Mouse (Mus musculus) lung, embryonic 14.5 days (tissue): ENCODE measurements around the gene Frmd4a. TPM values are rescaled to one million over a fixed set of nuclear protein-coding genes. Genes with fewer than 3 reads are reported as not detected.

Source experiments
- ATAC-seq: fragments of 200-750 bp; cut with Nextera tagmentation; 2 replicates; pipeline ENCODE4 v1.8.0; 2017; ENCODE audit warnings: mild to moderate bottlenecking, moderate TSS enrichment, moderate library complexity; ENCODE audit not compliant: insufficient read depth
- DNase-seq: peaks from one replicate; pipeline ENCODE4 v3.0.0-alpha.2; 2015
- H3K27ac ChIP-seq: fragments of 300-500 bp; sonication (generic); 2 replicates; pipeline ENCODE4 v1.5.1; 2014; ENCODE audit warnings: low read depth, mild to moderate bottlenecking, moderate library complexity
- H3K27me3 ChIP-seq: fragments of 300-500 bp; sonication (generic); 2 replicates; pipeline ENCODE4 v1.6.1; 2014; ENCODE audit warnings: low read length, control low read depth; ENCODE audit not compliant: insufficient read depth
- H3K36me3 ChIP-seq: fragments of 300-500 bp; sonication (generic); 2 replicates; pipeline ENCODE4 v1.6.1; 2014; ENCODE audit warnings: control low read depth; ENCODE audit not compliant: insufficient read depth
- H3K4me1 ChIP-seq: fragments of 300-500 bp; sonication (generic); 2 replicates; pipeline ENCODE4 v1.6.1; 2014; ENCODE audit warnings: antibody characterized with exemption, control low read depth; ENCODE audit not compliant: insufficient read depth
- H3K4me2 ChIP-seq: fragments of 300-500 bp; sonication (generic); 2 replicates; pipeline ENCODE4 v1.6.1; 2014; ENCODE audit warnings: mild to moderate bottlenecking
- H3K4me3 ChIP-seq: fragments of 300-500 bp; sonication (generic); 2 replicates; pipeline ENCODE4 v1.5.1; 2014; ENCODE audit warnings: low read depth, low read length
- H3K9ac ChIP-seq: fragments of 300-500 bp; sonication (generic); 2 replicates; pipeline ENCODE4 v1.6.1; 2014
- H3K9me3 ChIP-seq: fragments of 300-500 bp; sonication (generic); 2 replicates; pipeline ENCODE4 v1.6.1; 2016; ENCODE audit warnings: low read depth, low read length, control low read depth
- CTCF ChIP-seq: IDR thresholded peaks from 2 replicates; pipeline ENCODE4 v1.5.1; 2016; ENCODE audit warnings: antibody characterized with exemption, low read depth
- WGBS: fragments of 180-500 bp; shearing (Covaris S2); extraction: QIAGEN DNeasy Blood & Tissue Kit; methylation state at CpG from one replicate; pipeline ENCODE4 v1.1.7; 2014; 5-methylcytosine and 5-hydroxymethylcytosine counted together
- polyA plus RNA-seq: library from polyadenylated mRNA; unstranded; fragments of >200 nt; fragmentation: Nextera tagmentation; extraction: Ambion mirVana; gene quantifications from 2 replicates; pipeline ENCODE4 v1.2.1, GENCODE M21; 2014

The Frmd4a gene
- polyA plus RNA-seq, 1 experiment from 2014 or later, result 37.1 TPM

DNA sequence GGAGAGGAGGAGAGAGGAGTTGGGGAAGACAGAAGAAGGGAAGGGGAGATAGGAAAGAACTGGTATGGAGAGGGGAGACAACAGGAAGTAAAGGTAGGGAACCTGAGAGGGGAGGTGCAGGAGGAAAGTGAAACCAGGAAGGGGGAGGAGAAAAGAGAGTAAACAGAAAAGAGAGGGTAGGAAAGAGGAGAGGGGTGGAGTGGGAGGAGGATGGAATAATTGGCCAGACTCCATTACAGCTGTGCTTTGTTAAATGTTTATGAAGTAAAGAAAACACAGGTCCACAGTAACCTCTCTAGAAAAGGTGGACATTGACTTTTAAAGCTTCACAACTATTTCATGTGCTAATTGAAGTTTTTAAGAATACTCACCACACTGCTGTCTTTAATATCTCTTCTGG is 139.0 kb downstream of the Frmd4a start:
- no peak for TF ChIP-seq CTCF
- no peaks in the 10 kb centered on the region for H3K36me3 ChIP-seq
- no peak overlapping the region for H3K27ac ChIP-seq
- no peak overlapping the region for H3K4me2 ChIP-seq
- H3K9me3 ChIP-seq, result no peaks in the 10 kb centered on the region
- H3K27me3 ChIP-seq, result no peaks in the 10 kb centered on the region
- DNase-seq (peak; percentile 16), ATAC-seq (no peak)
- H3K9ac ChIP-seq, result no peak overlapping the region
- H3K4me3 ChIP-seq, result no peak overlapping the region
- no peaks in the 10 kb centered on the region for H3K4me1 ChIP-seq

DNA sequence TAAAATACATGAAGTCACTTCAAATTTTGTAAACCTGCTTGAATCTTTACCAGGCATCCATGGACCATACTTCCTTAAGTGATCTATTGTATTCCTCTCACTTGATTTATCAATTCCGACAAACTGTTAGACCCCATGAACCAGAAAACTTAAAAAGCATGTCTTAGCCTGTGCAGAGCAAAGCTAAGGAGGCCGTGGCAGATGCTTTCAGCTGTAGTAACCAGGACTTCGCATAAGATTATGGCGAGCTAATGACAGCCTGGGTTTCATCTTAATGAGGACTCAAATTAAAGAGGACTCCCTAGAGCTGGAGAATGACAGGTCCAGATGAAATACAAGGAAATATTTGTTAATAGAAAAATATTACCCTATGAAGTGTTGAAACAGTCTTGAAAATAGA is 139.9 kb downstream of the Frmd4a start:
- no peak for DNase-seq
- Histone ChIP-seq H3K36me3 (no peaks in the 10 kb centered on the region), H3K9ac (no peak overlapping the region), H3K4me1 (no peaks in the 10 kb centered on the region), H3K4me2 (no peak overlapping the region), H3K4me3 (no peak overlapping the region), H3K9me3 (no peaks in the 10 kb centered on the region), H3K27me3 (no peaks in the 10 kb centered on the region), H3K27ac (no peak overlapping the region)
- no peak for TF ChIP-seq CTCF
- ATAC-seq, result no peak
- WGBS, result 78% methylated on average over 4 of the region's 4 CpGs

DNA sequence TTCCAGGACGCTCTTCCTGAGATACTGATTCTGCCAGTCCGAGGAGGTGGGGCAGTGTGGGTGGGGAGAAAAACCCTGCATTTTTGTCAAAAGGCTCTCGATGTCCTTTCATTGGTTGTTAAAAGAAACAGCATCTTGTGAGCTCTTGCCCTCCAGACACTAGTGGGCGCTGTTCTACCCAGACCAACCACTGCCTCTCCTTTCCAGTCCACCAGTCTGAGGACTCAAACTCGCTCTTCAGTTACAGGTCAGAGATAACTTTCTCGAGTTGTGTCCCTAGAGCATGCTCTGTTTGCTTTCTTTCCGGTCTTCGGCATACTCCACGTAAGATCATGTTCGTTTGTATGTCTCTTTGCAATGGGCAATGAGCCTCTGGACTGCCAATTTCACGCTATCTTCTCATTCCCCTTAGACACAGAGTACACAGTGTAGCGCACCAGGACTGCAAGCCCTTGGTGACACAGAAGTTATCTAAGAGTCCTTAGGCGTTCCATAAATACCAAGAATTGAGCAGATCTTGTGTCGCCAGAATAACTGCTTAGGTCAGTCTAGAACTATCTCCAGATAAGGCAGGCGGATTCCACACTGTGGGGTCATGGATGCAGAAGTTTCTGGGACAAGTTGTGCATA is 142.2 kb downstream of the Frmd4a start:
- Histone ChIP-seq H3K4me3 (no peak overlapping the region), H3K27me3 (no peaks in the 10 kb centered on the region), H3K4me1 (no peaks in the 10 kb centered on the region), H3K9me3 (no peaks in the 10 kb centered on the region), H3K36me3 (no peaks in the 10 kb centered on the region), H3K9ac (no peak overlapping the region), H3K4me2 (no peak overlapping the region), H3K27ac (no peak overlapping the region)
- DNase-seq (peak; percentile 15), ATAC-seq (no peak)
- peak; percentile 50 for TF ChIP-seq CTCF
- 68% methylated on average over 15 of the region's 15 CpGs for WGBS

DNA sequence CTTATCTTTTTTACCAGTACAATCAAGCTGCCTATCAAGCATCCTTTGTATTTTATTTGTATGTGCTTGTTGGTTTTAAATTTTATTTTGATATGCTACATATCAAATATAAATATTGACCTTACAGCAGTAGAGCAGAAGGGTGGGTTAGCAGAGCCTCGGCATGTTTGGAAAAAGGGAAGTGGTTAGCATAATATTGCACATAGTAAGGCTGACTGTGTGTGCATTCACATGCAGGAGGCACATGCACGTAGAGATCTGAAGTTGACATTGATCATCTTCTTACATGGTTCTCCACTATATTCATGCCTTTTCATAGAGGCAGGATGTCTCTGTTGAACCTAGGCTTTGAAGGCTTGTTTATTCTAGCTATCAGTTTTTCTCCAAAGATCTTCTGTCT is 148.7 kb downstream of the Frmd4a start:
- no peak for ATAC-seq
- WGBS, result 71% methylated on average over 2 of the region's 2 CpGs

DNA sequence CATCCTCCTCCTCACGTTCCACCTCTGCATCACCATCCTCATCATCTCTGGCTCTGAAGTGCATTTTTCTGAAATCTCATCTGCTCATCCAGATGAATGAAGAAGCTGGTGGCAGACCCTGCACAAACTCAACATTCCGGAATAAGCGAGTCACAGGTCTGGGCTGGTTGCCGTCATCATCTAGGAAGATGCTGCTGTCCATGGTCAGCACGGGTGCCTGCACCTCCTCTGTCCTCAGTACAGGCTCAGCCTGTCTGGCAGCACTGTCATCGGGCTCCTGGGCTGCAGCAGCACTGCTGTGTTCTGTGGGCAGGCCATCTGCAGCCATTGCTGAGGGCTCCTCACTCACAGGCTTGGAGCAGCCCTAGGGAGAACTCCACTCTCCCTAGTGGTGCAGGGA is 149.6 kb downstream of the Frmd4a start:
- Histone ChIP-seq H3K4me1 (no peaks in the 10 kb centered on the region), H3K36me3 (no peaks in the 10 kb centered on the region), H3K27me3 (no peaks in the 10 kb centered on the region), H3K4me3 (no peak overlapping the region), H3K4me2 (no peak overlapping the region), H3K9me3 (no peaks in the 10 kb centered on the region), H3K9ac (no peak overlapping the region), H3K27ac (no peak overlapping the region)
- DNase-seq (no peak), ATAC-seq (no peak)
- no peak for TF ChIP-seq CTCF
- WGBS, result 80% methylated on average over 6 of the region's 6 CpGs

More for the DNA sequence above, 148.7 kb downstream of the Frmd4a start:
- Histone ChIP-seq H3K9me3 (no peaks in the 10 kb centered on the region), H3K4me1 (no peaks in the 10 kb centered on the region), H3K27ac (no peak overlapping the region), H3K36me3 (no peaks in the 10 kb centered on the region), H3K4me2 (no peak overlapping the region), H3K4me3 (no peak overlapping the region), H3K9ac (no peak overlapping the region), H3K27me3 (no peaks in the 10 kb centered on the region)
- TF ChIP-seq CTCF, result no peak
- no peak for DNase-seq

DNA sequence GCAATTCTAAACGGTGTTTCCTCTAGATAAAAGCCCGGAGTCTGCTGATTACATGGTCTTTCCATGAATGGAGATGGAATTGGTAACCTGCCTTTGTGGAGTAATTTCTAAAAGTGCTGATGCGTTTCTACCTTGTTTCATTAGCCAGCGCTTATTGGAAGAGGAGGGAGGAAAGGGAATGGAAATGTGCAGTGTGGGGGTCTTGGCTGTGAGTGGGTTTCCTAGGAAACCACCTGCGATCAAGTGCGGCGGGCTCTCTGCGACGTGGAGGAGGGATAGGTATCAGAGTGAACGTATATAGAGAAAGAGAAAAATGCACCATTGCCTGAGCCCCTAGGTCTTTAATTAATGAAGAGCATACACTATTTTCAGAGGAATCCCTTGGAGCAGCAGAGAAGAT is 152.2 kb downstream of the Frmd4a start:
- WGBS, result 74% methylated on average over 10 of the region's 10 CpGs
- no peaks in the 10 kb centered on the region for H3K36me3 ChIP-seq
- DNase-seq (no peak), ATAC-seq (no peak)
- no peaks in the 10 kb centered on the region for H3K4me1 ChIP-seq
- H3K4me2 ChIP-seq, result no peak overlapping the region
- TF ChIP-seq CTCF, result no peak
- H3K9me3 ChIP-seq, result no peaks in the 10 kb centered on the region
- H3K4me3 ChIP-seq, result no peak overlapping the region
- no peaks in the 10 kb centered on the region for H3K27me3 ChIP-seq
- no peak overlapping the region for H3K9ac ChIP-seq
- no peak overlapping the region for H3K27ac ChIP-seq

DNA sequence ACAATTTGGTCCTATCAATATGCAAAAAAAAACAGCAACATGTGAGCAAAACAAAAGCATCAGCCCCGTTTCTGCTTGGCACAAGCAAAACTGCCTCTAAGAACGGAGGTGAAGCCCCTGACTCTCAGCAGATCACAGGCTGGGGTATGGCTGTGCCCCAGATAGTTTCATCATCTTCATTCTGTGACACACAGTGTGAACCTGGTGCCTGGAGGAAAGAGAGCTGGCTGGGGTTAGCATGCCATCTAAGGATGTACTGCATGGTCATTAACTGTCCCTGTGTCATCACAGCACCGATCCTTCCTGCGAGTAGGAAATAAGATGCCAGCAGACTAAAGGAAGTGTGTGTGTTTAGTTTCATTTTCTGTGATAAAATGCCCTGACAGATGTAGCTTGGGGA is 152.7 kb downstream of the Frmd4a start:
- H3K4me1 ChIP-seq, result no peaks in the 10 kb centered on the region
- H3K36me3 ChIP-seq, result no peaks in the 10 kb centered on the region
- no peak overlapping the region for H3K27ac ChIP-seq
- no peak overlapping the region for H3K9ac ChIP-seq
- H3K4me2 ChIP-seq, result no peak overlapping the region
- no peak for TF ChIP-seq CTCF
- H3K4me3 ChIP-seq, result no peak overlapping the region
- WGBS, result 76% methylated on average over 4 of the region's 4 CpGs
- H3K27me3 ChIP-seq, result no peaks in the 10 kb centered on the region
- H3K9me3 ChIP-seq, result no peaks in the 10 kb centered on the region
- DNase-seq, result no peak
- ATAC-seq, result no peak

DNA sequence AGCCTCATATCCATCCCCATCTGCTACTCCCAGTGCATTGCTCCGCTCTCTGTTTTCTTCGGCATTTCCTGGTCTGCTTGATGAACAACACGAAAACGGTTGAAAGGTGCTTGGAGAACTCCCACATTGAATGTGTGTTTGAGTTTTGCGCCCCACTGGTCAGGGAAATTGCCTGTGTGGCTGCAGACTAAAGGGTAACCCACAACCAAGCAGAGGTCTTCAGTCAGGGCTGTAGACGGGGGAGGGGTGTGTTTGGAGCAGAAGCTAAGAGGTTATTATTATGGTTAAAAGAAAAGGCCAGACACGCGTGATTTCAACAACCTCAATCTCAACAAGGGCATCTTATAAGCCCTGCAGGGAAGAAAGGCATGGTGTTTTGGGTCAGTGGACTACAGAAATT is 167.5 kb downstream of the Frmd4a start:
- Histone ChIP-seq H3K9ac (no peak overlapping the region), H3K27ac (no peak overlapping the region), H3K36me3 (no peaks in the 10 kb centered on the region), H3K9me3 (no peaks in the 10 kb centered on the region), H3K27me3 (no peaks in the 10 kb centered on the region), H3K4me2 (no peak overlapping the region), H3K4me3 (no peak overlapping the region), H3K4me1 (no peaks in the 10 kb centered on the region)
- no peak for ATAC-seq
- 80% methylated on average over 8 of the region's 8 CpGs for WGBS
- no peak for DNase-seq
- TF ChIP-seq CTCF, result no peak
